Mouse (Mus musculus) cerebellum, adult 2 months (tissue): ENCODE data around the gene Vash2. TPM values are rescaled to one million over a fixed set of nuclear protein-coding genes. Genes with fewer than 3 reads are reported as not detected.

ENCODE experiments used
- DNase-seq, 2 experiments: peaks; one replicate each; pipeline ENCODE4 v3.0.0; 2021
- H3K27ac ChIP-seq: fragments of 200-500 bp; 2 replicates; pipeline ENCODE4 v1.5.1; 2012; ENCODE audit warnings: low read length, control low read depth, inconsistent platforms; ENCODE audit not compliant: insufficient read depth
- H3K27me3 ChIP-seq: fragments of 200-500 bp; 2 replicates; pipeline ENCODE4 v1.6.1; 2012; ENCODE audit warnings: inconsistent platforms, mild to moderate bottlenecking, low read length, moderate library complexity; ENCODE audit not compliant: control insufficient read depth, insufficient read depth
- H3K4me1 ChIP-seq: fragments of 200-500 bp; 2 replicates; pipeline ENCODE4 v1.6.1; 2011; ENCODE audit warnings: low read length; ENCODE audit not compliant: control insufficient read depth, insufficient read depth
- H3K4me3 ChIP-seq: fragments of 200-500 bp; replicated peaks from 2 replicates; pipeline ENCODE3; 2011; ENCODE audit warnings: mild to moderate bottlenecking, low read depth, low read length, control low read depth; ENCODE audit not compliant: insufficient read depth
- CTCF ChIP-seq: fragments of 200-500 bp; IDR thresholded peaks from 2 replicates; pipeline ENCODE4 v1.5.1; 2011; ENCODE audit warnings: low read depth, mild to moderate bottlenecking, control low read depth, low read length, moderate library complexity, borderline replicate concordance; ENCODE audit not compliant: insufficient read depth
- POLR2A ChIP-seq: fragments of 200-500 bp; IDR thresholded peaks from 2 replicates; pipeline ENCODE4 v1.6.1; 2011; ENCODE audit warnings: low read length, control low read depth, borderline replicate concordance; ENCODE audit not compliant: insufficient read depth
- WGBS: fragments of 180-500 bp; shearing (Covaris S2); methylation state at CpG from one replicate; pipeline ENCODE4 v1.1.7; 2018; 5-methylcytosine and 5-hydroxymethylcytosine counted together
- polyA plus RNA-seq: library from polyadenylated mRNA; depleted of rRNA; stranded (reverse); fragments of >200 nt; gene quantifications from 2 replicates; pipeline ENCODE4 v1.2.3, GENCODE M21; 2012

Vash2 gene
- polyA plus RNA-seq, 1 experiment: 3.0 TPM

DNA sequence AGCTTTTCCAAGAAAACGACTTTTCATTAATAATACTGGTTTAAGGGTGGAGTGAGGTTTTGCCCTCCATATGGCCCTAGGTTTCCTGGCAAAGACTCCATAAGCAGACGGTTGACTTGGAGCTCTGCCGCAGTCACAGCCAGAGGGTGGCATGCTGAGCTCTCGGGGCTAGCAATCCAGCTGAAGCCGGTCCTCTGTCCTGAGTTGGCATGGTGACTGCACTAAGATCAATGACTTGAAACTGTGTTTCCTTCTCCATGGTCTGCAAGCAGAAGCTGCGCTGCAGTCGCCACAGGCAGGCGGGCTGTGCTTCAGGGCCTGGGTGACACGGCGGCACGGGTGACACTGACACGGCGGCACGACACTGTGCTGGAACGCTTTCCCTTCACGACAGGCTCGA is 30.2 kb downstream of the Vash2 start:
- no peak overlapping the region for H3K27ac ChIP-seq
- no peak for TF ChIP-seq POLR2A
- no peak for TF ChIP-seq CTCF
- peaks cover 12% of the 10 kb centered on the region for H3K4me1 ChIP-seq
- 6% methylated on average over 17 of the region's 17 CpGs for WGBS
- H3K4me3 ChIP-seq: peak overlapping the region; percentile 9
- no peaks in the 10 kb centered on the region for H3K27me3 ChIP-seq
- DNase-seq: peak; percentile 68 to 70

DNA sequence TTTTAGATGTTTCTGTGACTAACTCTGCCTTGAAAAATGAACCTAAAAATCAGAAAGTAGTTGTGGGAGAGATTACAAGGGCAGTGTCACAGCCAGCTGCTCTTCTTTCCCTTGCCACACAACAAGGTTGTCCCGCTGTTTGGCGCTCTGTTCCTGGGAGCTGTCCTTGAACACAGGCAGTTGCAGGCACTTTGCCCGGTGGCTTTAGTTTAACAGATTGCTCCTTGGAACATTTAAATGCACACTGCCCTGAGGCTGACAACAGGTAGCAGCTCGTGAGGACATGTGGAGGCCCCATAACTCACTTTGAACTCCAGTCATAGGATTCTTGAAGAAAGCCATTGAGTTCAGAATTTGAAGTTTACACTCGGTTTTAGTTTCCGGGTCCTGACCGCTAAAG is 30.7 kb downstream of the Vash2 start:
- DNase-seq: peak; percentile 38 to 48
- TF ChIP-seq POLR2A (no peak), CTCF (no peak)
- 11% methylated on average over 7 of the region's 7 CpGs for WGBS
- Histone ChIP-seq H3K27ac (no peak overlapping the region), H3K4me3 (no peak overlapping the region), H3K4me1 (peaks cover 12% of the 10 kb centered on the region), H3K27me3 (no peaks in the 10 kb centered on the region)

DNA sequence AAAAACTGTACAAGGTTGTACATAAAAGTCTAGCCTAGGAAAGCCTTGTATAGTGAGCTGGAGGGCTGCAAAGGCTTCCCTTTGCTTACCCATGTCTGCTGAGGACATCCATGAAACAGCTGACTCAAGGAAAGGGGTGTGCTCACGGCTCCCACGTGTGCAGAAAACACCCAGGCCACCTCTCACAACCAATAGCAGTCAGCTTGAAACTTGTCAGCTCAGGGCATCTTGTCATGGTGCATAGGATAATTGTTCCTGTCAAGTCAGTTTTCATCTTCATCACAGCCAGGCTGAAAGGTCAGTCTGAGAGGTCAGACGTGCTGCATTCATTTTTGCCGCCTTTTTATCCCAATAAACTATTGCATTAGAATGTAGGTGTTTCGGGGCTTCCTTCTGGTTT is 31.1 kb downstream of the Vash2 start:
- Histone ChIP-seq H3K27ac (no peak overlapping the region), H3K27me3 (no peaks in the 10 kb centered on the region), H3K4me1 (peaks cover 12% of the 10 kb centered on the region), H3K4me3 (no peak overlapping the region)
- 60% methylated on average over 5 of the region's 5 CpGs for WGBS
- no peak for DNase-seq
- TF ChIP-seq CTCF (no peak), POLR2A (no peak)

DNA sequence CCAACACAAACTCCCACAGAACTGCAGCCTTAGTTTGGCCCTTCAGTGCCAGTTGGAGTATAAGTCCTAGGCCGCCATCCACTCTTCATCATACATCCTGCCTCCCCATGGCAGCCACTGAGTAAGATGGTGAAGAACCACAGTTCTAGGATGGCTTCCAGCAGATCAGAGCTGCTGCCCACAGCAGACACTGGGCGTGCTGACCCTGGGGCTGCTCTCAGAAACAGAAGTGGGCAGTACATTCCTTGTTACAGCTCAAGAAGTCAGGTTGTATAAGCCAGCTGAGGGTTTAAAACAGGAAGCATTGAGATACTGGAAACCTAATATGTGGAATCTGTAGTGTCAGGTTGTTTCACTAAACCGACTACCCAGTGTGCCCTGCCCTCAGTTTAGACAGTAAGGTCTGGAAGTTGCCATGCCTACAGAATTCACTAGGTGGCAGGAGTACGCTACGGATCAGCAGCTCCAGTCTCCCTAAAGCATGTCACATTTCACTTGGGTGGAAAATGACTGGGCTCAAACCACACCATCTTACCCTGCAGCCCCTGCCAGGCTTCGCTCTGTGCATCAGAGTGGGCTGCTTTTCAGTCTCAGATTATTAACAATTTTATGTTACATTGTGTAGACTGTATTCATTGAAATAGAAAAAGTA is 34.9 kb downstream of the Vash2 start:
- WGBS: 37% methylated on average over 6 of the region's 6 CpGs
- no peak overlapping the region for H3K27ac ChIP-seq
- peak; percentile 71 to 80 for DNase-seq
- no peak overlapping the region for H3K4me3 ChIP-seq
- H3K4me1 ChIP-seq: peaks cover 21% of the 10 kb centered on the region
- H3K27me3 ChIP-seq: no peaks in the 10 kb centered on the region
- no peak for TF ChIP-seq POLR2A
- TF ChIP-seq CTCF: peak; percentile 96

DNA sequence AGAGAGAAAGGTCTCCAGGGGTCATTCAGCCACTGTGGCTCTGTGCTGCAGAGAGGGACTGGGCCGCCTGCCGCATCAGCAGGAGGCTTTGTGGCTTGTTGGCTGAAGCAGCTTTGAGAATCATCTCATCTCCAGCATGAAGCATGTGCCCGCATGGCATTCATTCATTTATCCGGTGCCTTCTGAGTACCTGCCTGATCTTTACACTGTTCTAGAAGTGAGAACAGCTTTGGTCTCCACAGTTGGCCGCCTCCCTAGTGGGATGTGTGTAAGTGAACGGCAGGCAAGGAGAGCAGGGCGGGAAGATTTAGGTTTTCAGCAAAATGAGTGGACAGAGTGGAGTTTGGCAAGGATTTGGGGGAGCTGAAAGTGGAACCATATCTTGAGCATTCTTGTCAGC is 39.3 kb downstream of the Vash2 start:
- H3K27ac ChIP-seq: no peak overlapping the region
- DNase-seq: peak; percentile 69 to 82
- H3K4me1 ChIP-seq: peaks cover 11% of the 10 kb centered on the region
- TF ChIP-seq POLR2A (no peak), CTCF (no peak)
- H3K4me3 ChIP-seq: no peak overlapping the region
- no peaks in the 10 kb centered on the region for H3K27me3 ChIP-seq
- WGBS: 13% methylated on average over 7 of the region's 7 CpGs

DNA sequence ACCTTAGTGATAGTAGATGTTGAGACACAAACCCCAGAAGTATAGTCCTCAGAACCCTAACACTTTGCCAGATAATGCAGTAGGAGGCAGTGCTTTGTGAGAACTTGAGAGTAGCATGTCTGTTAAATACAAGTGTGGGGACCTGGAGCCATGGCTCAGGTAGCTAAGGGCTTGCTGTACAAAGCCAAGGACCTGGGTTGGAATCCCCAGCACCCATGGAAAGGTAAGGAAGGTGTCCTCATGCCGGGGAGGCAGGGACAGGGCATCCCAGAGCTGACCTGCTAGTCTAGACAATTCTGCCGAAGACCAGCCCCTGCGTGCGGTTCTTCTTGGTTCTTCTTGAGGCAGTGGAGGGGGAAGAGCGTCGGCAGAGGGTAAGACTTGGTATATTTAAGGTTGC is 48.9 kb downstream of the Vash2 start:
- DNase-seq: no peak
- H3K27me3 ChIP-seq: no peaks in the 10 kb centered on the region
- peaks cover 3% of the 10 kb centered on the region; the same call in 1 of the 2 replicates for H3K4me1 ChIP-seq
- TF ChIP-seq CTCF: no peak
- TF ChIP-seq POLR2A: no peak
- no peak overlapping the region for H3K27ac ChIP-seq
- no peak overlapping the region for H3K4me3 ChIP-seq
- WGBS: 94% methylated on average over 6 of the region's 6 CpGs

DNA sequence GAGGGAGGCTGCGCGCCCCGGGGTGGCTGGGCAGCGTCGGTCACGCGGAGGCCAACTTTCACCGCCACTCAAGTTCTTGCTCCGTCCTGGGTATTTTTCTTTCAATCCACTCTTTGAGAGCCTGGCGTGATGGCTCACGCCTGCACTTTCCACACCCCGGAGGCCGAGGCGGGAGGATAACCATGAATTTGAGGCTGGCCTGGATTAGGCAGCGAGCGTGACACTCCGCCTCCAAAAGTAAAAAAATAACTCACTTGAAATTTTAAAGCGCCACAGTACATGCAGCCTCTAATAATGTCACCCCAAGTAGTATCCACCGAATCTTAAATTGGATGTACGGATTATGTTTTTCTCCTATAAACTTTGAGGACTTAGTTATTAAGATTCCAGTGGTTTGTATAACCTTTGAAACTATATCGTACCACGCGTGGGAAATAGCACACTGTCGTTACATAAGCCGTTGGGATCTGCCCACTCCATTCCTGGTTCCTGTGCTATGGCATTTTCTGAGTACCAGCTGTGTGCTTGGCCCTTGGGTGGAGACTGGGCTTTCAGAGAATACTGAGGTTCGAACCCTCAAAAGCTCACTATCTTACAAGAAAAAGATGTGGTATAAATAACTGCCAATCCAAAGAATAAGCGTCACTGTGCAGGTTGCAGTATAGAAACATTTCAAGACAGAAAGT is 49.9 kb downstream of the Vash2 start:
- Histone ChIP-seq H3K4me3 (peak overlapping the region; percentile 99), H3K27me3 (no peaks in the 10 kb centered on the region), H3K4me1 (peaks cover 3% of the 10 kb centered on the region; the same call in 1 of the 2 replicates), H3K27ac (peak overlapping the region; percentile 98)
- TF ChIP-seq POLR2A (no peak), CTCF (no peak)
- peak; percentile 63 to 69 for DNase-seq
- WGBS: 3% methylated on average over 27 of the region's 27 CpGs
